Mouse (Mus musculus): ENCODE data around the gene Ttc30b. TPM values are rescaled to one million over a fixed set of nuclear protein-coding genes. Genes with fewer than 3 reads are reported as not detected.
"Not testable (repeated sequence)": the region's sequence is repeated elsewhere in the genome, so short reads cannot be mapped to it uniquely, and the experiment has no call there.

The Ttc30b gene
- total RNA-seq (2014; rRNA removed) (27.2 and 27.4 TPM in 2 replicates), polyA plus RNA-seq (2015; fragmentation: Nextera tagmentation; extraction: Ambion mirVana) (17.8 and 20.6 TPM in 2 replicates)

GRCm38 (mm10) chr2:75938117-75939063 lies at the start of gene Ttc30b:
Ttc30b (minus strand) TSS chr2:75938585.
- Histone ChIP-seq H3K4me3 (ENCODE audit: low read depth, low read length) (peak within 1 kb of the TSS; percentile 53), H3K27ac (ENCODE audit: low read depth, low read length) (peak within 1 kb of the TSS; percentile 92), H3K27me3 (ENCODE audit: insufficient read depth, low read length) (no peaks in the 10 kb centered on the region), H3K4me1 (ENCODE audit: insufficient read depth) (no peaks in the 10 kb centered on the region), H3K9ac (peak within 1 kb of the TSS; percentile 64), H3K9me3 (ENCODE audit: low read length) (no peaks in the 10 kb centered on the region), H3K4me2 (ENCODE audit: low read depth) (peak within 1 kb of the TSS; percentile 58), H3K36me3 (ENCODE audit: insufficient read depth) (no peaks in the 10 kb centered on the region)
- peak; percentile 94 for DNase-seq
- peak; percentile 95 for ATAC-seq
- 3% methylated on average over 38 of the region's 42 CpGs for WGBS
- no peak for TF ChIP-seq CTCF (IDR thresholded peaks at IDR 0.05; ENCODE audit: low read depth)

GRCm38 (mm10) chr2:75987739-75988138 lies 49.4 kb upstream of the Ttc30b start:
- no peak overlapping the region for H3K9ac ChIP-seq
- ATAC-seq (no peak), DNase-seq (no peak)
- 63% methylated on average over 9 of the region's 9 CpGs for WGBS
- no peak overlapping the region for H3K4me2 ChIP-seq (ENCODE audit: low read depth)
- no peaks in the 10 kb centered on the region for H3K27me3 ChIP-seq (ENCODE audit: insufficient read depth, low read length)
- no peak for TF ChIP-seq CTCF (IDR thresholded peaks at IDR 0.05; ENCODE audit: low read depth)
- H3K36me3 ChIP-seq (ENCODE audit: insufficient read depth), result no peaks in the 10 kb centered on the region
- no peak overlapping the region for H3K4me3 ChIP-seq (ENCODE audit: low read depth, low read length)
- peak overlapping the region; percentile 72 for H3K27ac ChIP-seq (ENCODE audit: low read depth, low read length)
- peaks cover 14% of the 10 kb centered on the region; the same call in 1 of the 2 replicates for H3K4me1 ChIP-seq (ENCODE audit: insufficient read depth)
- H3K9me3 ChIP-seq (ENCODE audit: low read length), result no peaks in the 10 kb centered on the region

GRCm38 (mm10) chr2:75985124-75985523 lies 46.7 kb upstream of the Ttc30b start:
- Histone ChIP-seq H3K4me2 (ENCODE audit: low read depth) (0 out of 2 replicates have a peak overlapping the region, but pooled peaks have one; percentile 4), H3K4me3 (ENCODE audit: low read depth, low read length) (no peak overlapping the region), H3K27me3 (ENCODE audit: insufficient read depth, low read length) (no peaks in the 10 kb centered on the region), H3K36me3 (ENCODE audit: insufficient read depth) (no peaks in the 10 kb centered on the region), H3K27ac (ENCODE audit: low read depth, low read length) (no peak overlapping the region), H3K9me3 (ENCODE audit: low read length) (no peaks in the 10 kb centered on the region), H3K9ac (no peak overlapping the region), H3K4me1 (ENCODE audit: insufficient read depth) (peaks cover 17% of the 10 kb centered on the region; the same call in 1 of the 2 replicates)
- 2% methylated on average over 2 of the region's 2 CpGs for WGBS
- ATAC-seq (peak; percentile 65), DNase-seq (peak; percentile 88)
- peak; percentile 100 for TF ChIP-seq CTCF (IDR thresholded peaks at IDR 0.05; ENCODE audit: low read depth)

DNA sequence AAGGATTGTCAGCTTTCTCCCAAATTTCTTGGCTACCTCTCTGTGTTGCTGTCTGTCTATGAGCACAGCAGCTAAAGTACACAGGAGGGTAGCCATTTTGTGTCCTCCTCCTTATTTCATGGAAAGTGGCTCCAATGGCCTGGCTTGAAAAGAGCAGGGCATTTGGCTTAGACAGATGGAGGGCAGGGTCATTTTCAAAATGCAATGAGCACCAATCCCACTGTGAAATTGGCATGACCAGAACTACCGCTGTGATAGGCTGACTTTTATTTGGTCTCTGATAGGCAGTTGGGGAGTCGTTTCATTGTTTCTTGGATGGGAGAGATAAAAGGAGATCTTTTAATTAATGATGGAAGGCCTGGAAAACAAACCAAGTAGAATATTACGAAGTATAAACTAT lies 45.5 kb upstream of the Ttc30b start:
- no peak overlapping the region for H3K4me2 ChIP-seq (ENCODE audit: low read depth)
- WGBS, result 89% methylated on average over 3 of the region's 3 CpGs
- DNase-seq (no peak), ATAC-seq (no peak)
- H3K27me3 ChIP-seq (ENCODE audit: insufficient read depth, low read length), result no peaks in the 10 kb centered on the region
- no peak for TF ChIP-seq CTCF (IDR thresholded peaks at IDR 0.05; ENCODE audit: low read depth)
- H3K9me3 ChIP-seq (ENCODE audit: low read length), result no peaks in the 10 kb centered on the region
- H3K27ac ChIP-seq (ENCODE audit: low read depth, low read length), result no peak overlapping the region
- H3K4me3 ChIP-seq (ENCODE audit: low read depth, low read length), result no peak overlapping the region
- H3K36me3 ChIP-seq (ENCODE audit: insufficient read depth), result no peaks in the 10 kb centered on the region
- H3K9ac ChIP-seq, result no peak overlapping the region
- peaks cover 15% of the 10 kb centered on the region; the same call in 1 of the 2 replicates for H3K4me1 ChIP-seq (ENCODE audit: insufficient read depth)

DNA sequence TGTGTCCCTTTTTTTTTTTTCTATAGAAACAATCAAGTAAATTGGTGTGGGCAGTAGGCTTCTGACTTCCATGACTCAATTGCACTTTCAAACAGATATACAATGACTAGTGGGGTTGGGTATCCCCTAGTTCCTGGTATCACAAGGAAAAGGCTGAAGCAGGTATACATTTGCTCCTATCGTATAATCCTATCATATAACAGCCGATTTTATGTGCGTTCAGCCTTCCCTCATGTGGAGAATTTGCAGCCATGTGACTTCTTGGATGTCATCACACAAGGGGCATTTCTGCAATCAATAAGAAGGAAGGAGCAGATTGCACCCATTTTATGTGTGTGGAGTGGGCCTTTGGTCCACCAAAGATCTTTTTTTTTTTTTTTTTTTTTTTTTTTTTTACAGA lies 44.7 kb upstream of the Ttc30b start:
- Histone ChIP-seq H3K36me3 (ENCODE audit: insufficient read depth) (no peaks in the 10 kb centered on the region), H3K9ac (no peak overlapping the region), H3K4me1 (ENCODE audit: insufficient read depth) (peaks cover 8% of the 10 kb centered on the region; the same call in 1 of the 2 replicates), H3K27me3 (ENCODE audit: insufficient read depth, low read length) (no peaks in the 10 kb centered on the region), H3K27ac (ENCODE audit: low read depth, low read length) (no peak overlapping the region), H3K4me3 (ENCODE audit: low read depth, low read length) (no peak overlapping the region), H3K9me3 (ENCODE audit: low read length) (no peaks in the 10 kb centered on the region), H3K4me2 (ENCODE audit: low read depth) (no peak overlapping the region)
- DNase-seq, result no peak
- ATAC-seq, result no peak
- no peak for TF ChIP-seq CTCF (IDR thresholded peaks at IDR 0.05; ENCODE audit: low read depth)
- 93% methylated on average over 3 of the region's 3 CpGs for WGBS

DNA sequence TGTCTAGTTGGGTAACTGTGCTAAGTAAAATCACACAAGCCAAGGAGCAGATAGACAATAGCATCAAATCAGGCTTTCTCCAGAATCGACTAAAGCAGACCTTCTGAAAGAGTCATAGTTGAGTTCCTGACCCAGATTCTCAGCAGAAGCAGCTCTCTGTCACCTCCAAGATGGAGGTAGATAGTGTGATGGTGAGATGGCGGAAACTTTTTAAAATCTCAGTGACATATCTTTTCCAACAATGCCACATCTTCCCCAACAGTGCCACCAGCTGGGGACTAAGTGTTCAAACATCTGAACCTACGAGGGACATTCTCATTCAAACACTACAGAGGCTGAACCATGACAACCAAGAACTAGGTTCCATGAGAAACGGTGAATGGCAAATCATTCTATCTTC lies 44.2 kb upstream of the Ttc30b start:
- DNase-seq (no peak), ATAC-seq (no peak)
- H3K27ac ChIP-seq (ENCODE audit: low read depth, low read length), result no peak overlapping the region
- H3K36me3 ChIP-seq (ENCODE audit: insufficient read depth), result no peaks in the 10 kb centered on the region
- WGBS, result 95% methylated on average over 4 of the region's 4 CpGs
- H3K4me1 ChIP-seq (ENCODE audit: insufficient read depth), result 0 out of 2 replicates have a peak, but pooled peaks cover 3% of the 10 kb centered on the region
- H3K9ac ChIP-seq, result no peak overlapping the region
- 0 out of 2 replicates have a peak, but pooled peaks have one; percentile 8 for TF ChIP-seq CTCF (IDR thresholded peaks at IDR 0.05; ENCODE audit: low read depth)
- H3K9me3 ChIP-seq (ENCODE audit: low read length), result no peaks in the 10 kb centered on the region
- no peaks in the 10 kb centered on the region for H3K27me3 ChIP-seq (ENCODE audit: insufficient read depth, low read length)
- H3K4me3 ChIP-seq (ENCODE audit: low read depth, low read length), result no peak overlapping the region
- H3K4me2 ChIP-seq (ENCODE audit: low read depth), result no peak overlapping the region

DNA sequence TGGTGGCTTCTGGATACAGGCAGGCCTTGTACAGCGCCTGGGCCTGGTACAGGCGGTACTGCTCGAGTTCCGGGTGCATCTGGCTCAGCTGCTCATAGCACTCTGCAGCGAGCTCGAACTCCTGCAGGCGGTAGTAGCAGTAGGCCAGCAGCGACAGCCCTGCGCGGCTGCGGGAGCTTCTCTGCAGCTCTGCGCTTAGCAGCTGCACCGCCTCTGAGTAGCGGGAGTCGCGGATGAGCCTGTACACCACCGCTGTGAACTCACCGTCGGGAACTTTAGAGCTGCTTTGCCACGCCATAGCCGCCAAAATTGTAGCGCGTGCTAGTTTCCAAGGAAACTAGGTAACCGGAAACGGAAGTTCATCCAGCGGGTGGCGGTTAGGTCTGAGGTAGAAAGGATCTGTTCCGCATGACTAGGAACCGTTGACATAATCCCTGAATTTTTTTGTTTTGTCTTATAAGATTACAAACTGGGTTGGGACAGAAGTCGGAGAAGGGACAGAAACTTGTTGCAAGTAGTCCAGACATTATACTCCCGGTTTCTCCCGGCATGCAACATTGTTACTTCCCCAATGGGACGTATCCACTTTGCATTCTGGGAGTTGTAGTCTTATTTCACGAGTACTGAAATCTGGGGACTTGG lies 43.2 kb upstream of the Ttc30b start, which contains the start of gene Ttc30a1:
Ttc30a1 (minus strand) TSS at position 528 of the 642 bp plus-strand sequence.
- Histone ChIP-seq H3K9ac (peak within 1 kb of the TSS; percentile 41; the same call in 1 of the 2 replicates), H3K27ac (ENCODE audit: low read depth, low read length) (peak within 1 kb of the TSS; percentile 40; the same call in 1 of the 2 replicates), H3K4me2 (ENCODE audit: low read depth) (peak within 1 kb of the TSS; percentile 60), H3K4me3 (ENCODE audit: low read depth, low read length) (peak within 1 kb of the TSS; percentile 50)
- WGBS, result 2% methylated on average over 25 of the region's 34 CpGs
- DNase-seq (peak; percentile 95), ATAC-seq (peak; percentile 89)
- H3K4me1 ChIP-seq (ENCODE audit: insufficient read depth); H3K36me3 ChIP-seq (ENCODE audit: insufficient read depth); H3K9me3 ChIP-seq (ENCODE audit: low read length); H3K27me3 ChIP-seq (ENCODE audit: insufficient read depth, low read length): not testable (repeated sequence)

- peak overlapping the region; percentile 50; the same call in 1 of the 2 replicates for H3K4me3 ChIP-seq (ENCODE audit: low read depth, low read length)
- H3K4me1 ChIP-seq (ENCODE audit: insufficient read depth); H3K36me3 ChIP-seq (ENCODE audit: insufficient read depth); DNase-seq; H3K27me3 ChIP-seq (ENCODE audit: insufficient read depth, low read length); ATAC-seq; H3K9ac ChIP-seq; H3K27ac ChIP-seq (ENCODE audit: low read depth, low read length); H3K9me3 ChIP-seq (ENCODE audit: low read length): not testable (repeated sequence)
- WGBS, result 96% methylated on average over 13 of the region's 13 CpGs
- H3K4me2 ChIP-seq (ENCODE audit: low read depth), result peak overlapping the region; percentile 60
Measured at GRCm38 (mm10) chr2:75980933-75981439, 42.6 kb upstream of the Ttc30b start.

DNA sequence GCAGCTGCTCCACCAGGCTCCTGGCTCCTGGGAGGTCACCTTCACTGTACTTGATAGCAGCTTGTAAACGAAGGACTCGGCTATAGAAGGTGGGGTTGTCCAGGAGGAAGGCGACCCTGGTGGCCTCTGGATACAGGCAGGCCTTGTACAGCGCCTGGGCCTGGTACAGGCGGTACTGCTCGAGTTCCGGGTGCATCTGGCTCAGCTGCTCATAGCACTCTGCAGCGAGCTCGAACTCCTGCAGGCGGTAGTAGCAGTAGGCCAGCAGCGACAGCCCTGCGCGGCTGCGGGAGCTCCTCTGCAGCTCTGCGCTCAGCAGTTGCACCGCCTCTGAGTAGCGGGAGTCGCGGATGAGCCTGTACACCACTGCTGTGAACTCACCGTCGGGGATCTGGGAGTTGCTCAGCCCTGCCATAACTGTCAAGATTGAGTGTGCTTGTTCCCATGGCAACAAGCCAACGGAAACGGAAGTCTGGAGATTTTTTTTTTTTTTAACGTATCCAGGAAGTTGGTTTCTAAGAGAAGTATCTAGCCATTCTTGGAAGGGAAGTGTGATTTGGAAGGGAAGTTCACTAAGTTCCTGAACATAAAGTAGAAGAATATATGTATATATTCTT lies 39.5 kb upstream of the Ttc30b start, which contains the start of gene Ttc30a2:
Ttc30a2 (minus strand) TSS at position 419 of the 617 bp plus-strand sequence.
- DNase-seq (peak; percentile 53), ATAC-seq (peak; percentile 34; the same call in 1 of the 2 replicates)
- not testable (repeated sequence) for H3K4me3 ChIP-seq (ENCODE audit: low read depth, low read length); H3K9ac ChIP-seq; H3K27me3 ChIP-seq (ENCODE audit: insufficient read depth, low read length); H3K9me3 ChIP-seq (ENCODE audit: low read length); H3K4me2 ChIP-seq (ENCODE audit: low read depth); H3K27ac ChIP-seq (ENCODE audit: low read depth, low read length); H3K36me3 ChIP-seq (ENCODE audit: insufficient read depth); H3K4me1 ChIP-seq (ENCODE audit: insufficient read depth)
- 31% methylated on average over 20 of the region's 24 CpGs for WGBS

Data from forebrain, postnatal 0 days (tissue).